Mouse (Mus musculus) left cerebral cortex, postnatal 14 days (tissue): Measurements from ENCODE around the gene Myo1b. TPM values are rescaled to one million over a fixed set of nuclear protein-coding genes. Genes with fewer than 3 reads are reported as not detected.

ENCODE experiments used
- DNase-seq, 2 experiments: peaks; one replicate each; pipeline ENCODE4 v3.0.0; 2021 to 2022; ENCODE audit warnings: low spot score in 2 of 2, mixed read lengths in 1 of 2
- intact Hi-C: fragments of 180-260 bp; cut with DNase I; formaldehyde crosslinking; loops from one replicate; pipeline ENCODE4 v1.15.1; 2025
- total RNA-seq, 2 experiments: library from RNA; stranded (reverse); gene quantifications; 2 replicates each; pipeline ENCODE4 v1.2.3; 2021

Myo1b gene
- total RNA-seq, 2 experiments from 2014 or later: 45.2 to 48.1 TPM

- intact Hi-C loops: no loop called here
These were observed 164.9 kb downstream of the Myo1b start for GRCm38 (mm10) chr1:51751006-51751405.

GRCm38 (mm10) chr1:51748306-51748705, 167.6 kb downstream of the Myo1b start:
- intact Hi-C loops: no loop called here
- DNase-seq: no peak

More at GRCm38 (mm10) chr1:51751006-51751405, 164.9 kb downstream of the Myo1b start:
- DNase-seq: no peak

GRCm38 (mm10) chr1:51747494-51747893, 168.4 kb downstream of the Myo1b start:
- DNase-seq: peak in 1 of 2 experiments; percentile 22
- intact Hi-C loops: no loop called here

- intact Hi-C loops: no loop called here
- DNase-seq: no peak
These were observed 169.1 kb downstream of the Myo1b start for GRCm38 (mm10) chr1:51746711-51747240.

- no peak for DNase-seq
- intact Hi-C loops: no loop called here
These were observed 172.0 kb downstream of the Myo1b start for GRCm38 (mm10) chr1:51743756-51744425.

GRCm38 (mm10) chr1:51742586-51742985, 173.3 kb downstream of the Myo1b start:
- intact Hi-C loops: no loop called here
- DNase-seq: no peak

GRCm38 (mm10) chr1:51740626-51741231, 175.1 kb downstream of the Myo1b start:
- intact Hi-C loops: no loop called here

GRCm38 (mm10) chr1:51739252-51739852, 176.5 kb downstream of the Myo1b start:
- intact Hi-C loops: no loop called here
- no peak for DNase-seq

More at GRCm38 (mm10) chr1:51740626-51741231, 175.1 kb downstream of the Myo1b start:
- no peak for DNase-seq

- intact Hi-C loops: no loop called here
- no peak for DNase-seq
These were observed 179.0 kb downstream of the Myo1b start for GRCm38 (mm10) chr1:51736822-51737221.

GRCm38 (mm10) chr1:51734721-51735120, 181.2 kb downstream of the Myo1b start:
- intact Hi-C loops: no loop called here
- no peak for DNase-seq

GRCm38 (mm10) chr1:51729407-51729806, 186.5 kb downstream of the Myo1b start:
- intact Hi-C loops: no loop called here
- DNase-seq: no peak

- no peak for DNase-seq
- intact Hi-C loops: no loop called here
These were observed 187.1 kb downstream of the Myo1b start for GRCm38 (mm10) chr1:51728816-51729215.

GRCm38 (mm10) chr1:51719897-51720673, 195.8 kb downstream of the Myo1b start:
- intact Hi-C loops: no loop called here
- peak in 1 of 2 experiments; percentile 26 for DNase-seq

GRCm38 (mm10) chr1:51710831-51711230, 205.0 kb downstream of the Myo1b start:
- intact Hi-C loops: no loop called here
- no peak for DNase-seq

- DNase-seq: no peak
- intact Hi-C loops: no loop called here
These were observed 209.8 kb downstream of the Myo1b start for GRCm38 (mm10) chr1:51706106-51706505.

GRCm38 (mm10) chr1:51704610-51705009, 211.3 kb downstream of the Myo1b start:
- no peak for DNase-seq
- intact Hi-C loops: no loop called here
